Mouse (Mus musculus): ENCODE data around the gene Wdr18.
A peak's percentile ranks its signal among the peaks of the same experiment; 100 is the strongest.

The Wdr18 gene

GRCm38 (mm10) chr10:80001945-80002344, 42.0 kb downstream of the Wdr18 start:
- no peak for DNase-seq

DNA sequence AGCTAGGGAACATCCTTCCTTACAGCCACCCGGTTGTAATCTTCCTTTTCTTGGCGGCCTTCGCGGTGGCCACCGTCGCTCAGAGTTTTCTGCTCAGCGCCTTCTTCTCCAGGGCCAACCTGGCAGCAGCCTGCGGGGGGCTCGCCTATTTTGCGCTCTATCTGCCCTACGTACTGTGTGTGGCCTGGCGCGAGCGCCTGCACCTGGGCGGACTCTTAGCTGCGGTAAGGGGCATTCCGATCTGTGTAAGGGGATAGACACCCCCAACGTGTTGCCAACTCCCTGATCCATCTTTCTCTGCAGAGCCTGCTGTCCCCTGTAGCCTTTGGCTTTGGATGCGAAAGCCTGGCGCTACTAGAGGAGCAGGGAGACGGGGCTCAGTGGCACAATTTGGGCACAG, 42.9 kb downstream of the Wdr18 start:
- no peak for DNase-seq

DNA sequence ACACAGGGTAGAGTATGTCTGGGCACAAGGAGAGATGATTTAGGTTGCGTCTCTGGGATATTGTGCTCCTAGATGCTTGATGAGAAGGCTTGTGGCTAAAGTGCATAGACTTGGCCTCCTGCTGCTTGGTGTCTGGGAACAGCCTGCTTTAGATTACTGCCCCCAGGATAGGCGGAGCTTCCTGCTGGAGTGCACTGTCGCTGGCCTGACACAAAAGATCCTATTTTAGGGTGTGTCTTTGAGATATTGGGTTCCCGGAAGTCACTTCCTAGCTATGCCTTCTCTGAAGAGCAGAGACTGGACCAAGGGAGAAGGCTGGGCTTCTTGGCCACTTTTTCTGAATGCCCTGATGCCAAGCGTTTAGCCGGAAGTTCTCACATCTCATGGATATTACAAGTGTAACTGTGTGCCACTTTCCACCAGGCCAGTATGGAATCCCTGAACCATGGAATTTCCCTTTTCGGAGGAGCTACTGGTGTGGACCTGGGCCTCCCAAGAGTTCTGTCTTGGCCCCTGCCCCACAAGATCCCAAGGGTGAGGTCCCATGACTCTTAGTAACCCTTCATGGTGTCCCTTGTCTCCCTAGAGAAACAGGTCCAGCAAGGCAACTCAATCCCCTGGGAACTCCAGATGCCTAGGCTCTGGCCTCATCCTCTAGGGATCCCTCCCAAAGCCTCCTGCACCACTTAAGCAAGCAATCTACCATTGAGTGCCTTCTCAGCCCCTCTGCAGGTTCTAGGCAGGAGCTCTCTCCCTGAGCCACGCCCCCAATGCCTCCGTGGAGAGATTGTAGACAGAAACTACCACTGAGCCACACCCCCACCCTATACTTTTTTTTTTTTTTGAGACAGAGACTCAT, 43.7 kb downstream of the Wdr18 start:
- peak; percentile 42 for DNase-seq

GRCm38 (mm10) chr10:80004233-80004705, 44.3 kb downstream of the Wdr18 start:
- no peak for DNase-seq

DNA sequence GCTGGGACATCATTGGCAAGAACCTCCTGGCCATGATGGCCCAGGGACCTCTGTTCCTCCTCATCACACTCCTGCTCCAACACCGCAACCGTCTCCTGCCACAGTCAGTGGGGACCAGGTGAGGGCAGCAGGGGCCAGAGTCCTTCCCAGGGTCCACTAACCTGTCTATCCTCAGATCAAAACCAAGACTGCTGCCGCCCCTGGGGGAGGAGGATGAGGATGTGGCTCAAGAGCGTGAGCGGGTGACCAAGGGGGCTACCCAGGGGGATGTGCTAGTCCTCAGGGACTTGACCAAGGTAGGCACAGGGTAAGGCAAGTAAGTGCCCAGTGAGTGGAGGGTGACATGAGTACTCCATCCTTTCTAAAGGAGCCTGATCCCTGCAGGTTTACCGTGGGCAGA, 51.8 kb downstream of the Wdr18 start:
- no peak for DNase-seq

DNA sequence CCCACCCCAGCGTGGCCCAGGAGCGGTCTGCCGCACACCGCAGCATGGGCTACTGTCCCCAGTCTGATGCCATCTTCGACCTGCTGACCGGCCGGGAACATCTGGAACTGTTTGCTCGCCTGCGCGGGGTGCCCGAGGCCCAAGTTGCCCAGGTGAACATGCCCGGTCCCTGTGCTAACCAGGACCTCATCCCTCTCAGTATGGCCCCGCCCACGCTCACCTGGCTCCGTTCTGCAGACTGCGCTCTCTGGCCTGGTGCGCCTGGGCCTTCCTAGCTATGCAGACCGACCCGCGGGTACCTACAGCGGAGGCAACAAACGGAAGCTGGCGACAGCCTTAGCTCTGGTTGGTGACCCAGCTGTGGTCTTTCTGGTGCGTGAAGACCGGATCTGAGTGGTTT, 53.7 kb downstream of the Wdr18 start:
- DNase-seq = no peak

DNA sequence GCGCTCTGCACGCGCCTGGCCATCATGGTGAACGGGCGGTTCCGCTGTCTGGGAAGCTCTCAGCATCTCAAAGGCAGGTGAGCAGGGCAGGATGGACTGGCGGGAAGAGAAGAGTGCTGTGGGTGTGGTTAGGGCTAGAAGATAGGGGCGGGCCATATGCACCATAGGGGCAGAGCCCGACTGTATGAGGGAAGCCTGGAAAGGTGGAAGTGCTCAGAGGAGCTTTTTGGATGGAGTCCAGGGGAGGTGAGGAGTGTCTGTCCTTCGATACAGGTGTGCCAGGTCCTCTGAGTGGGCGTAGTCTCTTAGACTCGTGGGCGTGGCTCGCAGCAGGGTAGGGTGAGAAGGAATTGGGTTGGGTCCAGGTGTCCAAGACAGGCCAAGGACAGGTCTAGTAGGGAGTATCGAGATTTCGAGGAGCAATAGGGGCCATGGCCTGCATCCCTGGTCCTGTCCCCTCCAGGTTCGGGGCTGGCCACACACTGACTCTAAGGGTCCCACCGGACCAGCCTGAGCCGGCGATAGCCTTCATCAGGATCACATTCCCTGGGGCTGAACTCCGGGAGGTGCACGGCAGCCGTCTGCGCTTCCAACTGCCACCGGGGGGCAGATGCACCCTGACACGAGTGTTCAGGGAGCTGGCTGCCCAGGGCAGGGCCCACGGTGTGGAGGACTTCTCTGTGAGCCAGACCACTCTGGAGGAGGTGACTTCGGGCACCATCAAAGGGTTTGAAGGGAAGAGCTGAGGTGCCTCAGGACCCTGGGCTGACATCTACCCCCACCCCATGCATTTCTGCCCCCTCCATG, 54.7 kb downstream of the Wdr18 start:
- DNase-seq = no peak

GRCm38 (mm10) chr10:80015583-80015982, 55.6 kb downstream of the Wdr18 start:
- DNase-seq = no peak

GRCm38 (mm10) chr10:80016511-80016910, 56.6 kb downstream of the Wdr18 start, which contains the start of gene Arhgap45:
Gene Arhgap45 (plus strand): TSS chr10:80016653.
- no peak for DNase-seq

DNA sequence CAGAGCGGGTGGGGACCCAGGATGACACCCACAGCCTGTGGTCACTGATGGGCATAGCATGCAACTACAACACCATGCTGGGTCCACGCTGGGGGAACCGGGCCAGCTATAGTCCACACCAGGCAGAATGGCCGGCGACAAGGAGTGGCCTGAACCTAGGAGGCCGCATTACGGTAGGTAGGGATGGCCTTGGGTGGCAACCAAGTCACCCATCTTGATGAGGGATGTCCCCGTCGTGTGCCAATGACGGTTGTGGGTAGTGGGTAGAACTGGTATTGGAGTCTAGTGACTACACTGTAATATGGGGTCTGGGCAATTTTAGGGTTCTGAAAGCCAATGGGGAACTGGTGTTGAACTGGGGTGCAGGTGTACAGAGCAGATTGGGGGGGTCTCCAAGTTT, 57.0 kb downstream of the Wdr18 start:
- no peak for DNase-seq

DNA sequence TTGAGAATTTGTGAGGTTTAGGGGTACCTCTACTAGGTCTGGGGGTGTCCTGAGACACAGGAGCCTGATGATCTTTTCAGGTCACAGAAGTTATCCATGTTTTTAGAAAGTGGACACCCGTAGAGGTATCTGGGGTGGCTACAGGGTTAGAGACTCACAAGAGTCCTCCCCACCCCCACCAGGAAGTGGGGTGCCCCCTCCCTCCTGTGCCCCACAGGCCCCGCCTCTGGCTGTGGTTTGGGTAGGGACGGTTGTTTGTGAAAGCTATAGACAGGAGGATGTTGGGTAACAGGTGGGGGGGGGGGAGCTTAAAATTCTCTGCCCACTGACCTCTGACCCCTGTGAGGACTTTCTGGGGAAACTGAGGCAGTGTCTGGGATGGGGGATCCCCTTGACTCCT, 57.4 kb downstream of the Wdr18 start:
- no peak for DNase-seq

GRCm38 (mm10) chr10:80017771-80018170, 57.8 kb downstream of the Wdr18 start:
- no peak for DNase-seq

- DNase-seq = no peak
These were observed 58.9 kb downstream of the Wdr18 start for GRCm38 (mm10) chr10:80018739-80019297.

DNA sequence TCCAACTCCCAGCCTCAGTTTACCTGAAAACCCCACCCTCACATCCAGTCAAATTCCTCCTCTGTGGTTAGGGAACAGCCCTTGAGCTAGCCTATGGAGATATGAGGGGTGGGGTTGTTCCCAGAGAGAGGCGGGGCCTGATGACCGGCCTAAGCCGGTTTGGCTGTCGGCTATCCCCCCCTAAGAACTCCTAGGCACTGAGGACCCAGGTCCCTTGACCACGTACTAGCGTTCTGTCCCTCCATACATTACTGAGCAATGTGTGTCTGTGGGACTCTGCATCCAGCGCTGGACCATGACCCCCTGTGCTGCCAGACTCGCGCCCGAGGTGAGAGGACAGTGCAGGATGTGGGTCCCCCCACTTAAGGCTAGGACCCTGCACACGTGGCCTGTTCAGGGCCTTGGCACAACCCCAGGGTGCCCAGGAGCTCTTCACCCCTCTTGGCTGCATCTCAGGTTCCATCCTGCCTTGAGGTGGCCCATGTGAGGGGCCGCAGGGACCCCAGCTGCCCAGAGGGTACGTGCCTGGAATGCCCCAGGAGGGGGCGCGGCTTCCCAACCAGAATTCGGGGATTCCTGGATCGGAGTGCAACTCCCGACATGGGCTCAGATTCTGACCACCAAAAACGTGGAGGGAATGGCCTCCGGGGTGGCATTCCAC, 59.6 kb downstream of the Wdr18 start:
- no peak for DNase-seq
